Mouse (Mus musculus) right cerebral cortex, adult 18-20 months (tissue): Measurements from ENCODE around the gene Gorasp1.

Experiments
- DNase-seq: peaks from one replicate; pipeline ENCODE4 v3.0.0; 2022; ENCODE audit warnings: mixed read lengths

The Gorasp1 gene

GRCm38 (mm10) chr9:119925120-119925657 is 12.2 kb downstream of the Gorasp1 start:
- no peak for DNase-seq

- no peak for DNase-seq
These were observed 13.9 kb downstream of the Gorasp1 start for GRCm38 (mm10) chr9:119923462-119923861.

DNA sequence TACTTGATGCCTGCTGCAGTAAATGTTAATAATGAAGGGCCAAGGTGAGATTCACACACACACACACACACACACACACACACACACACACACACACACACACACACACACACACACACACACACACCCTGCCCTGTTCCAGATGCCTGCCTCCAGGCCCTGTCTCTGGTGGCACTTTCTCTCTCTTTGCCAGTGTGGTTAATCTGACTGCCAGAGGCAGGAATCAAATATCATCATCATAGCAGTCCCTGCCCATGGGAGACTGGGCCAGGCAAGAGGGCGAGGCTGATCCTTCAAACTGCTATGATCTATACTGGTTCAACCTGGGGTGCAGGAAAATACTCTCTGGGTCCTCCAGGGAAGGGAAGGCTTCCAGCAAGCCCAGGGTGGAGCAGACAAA is 17.5 kb downstream of the Gorasp1 start:
- DNase-seq: no peak

DNA sequence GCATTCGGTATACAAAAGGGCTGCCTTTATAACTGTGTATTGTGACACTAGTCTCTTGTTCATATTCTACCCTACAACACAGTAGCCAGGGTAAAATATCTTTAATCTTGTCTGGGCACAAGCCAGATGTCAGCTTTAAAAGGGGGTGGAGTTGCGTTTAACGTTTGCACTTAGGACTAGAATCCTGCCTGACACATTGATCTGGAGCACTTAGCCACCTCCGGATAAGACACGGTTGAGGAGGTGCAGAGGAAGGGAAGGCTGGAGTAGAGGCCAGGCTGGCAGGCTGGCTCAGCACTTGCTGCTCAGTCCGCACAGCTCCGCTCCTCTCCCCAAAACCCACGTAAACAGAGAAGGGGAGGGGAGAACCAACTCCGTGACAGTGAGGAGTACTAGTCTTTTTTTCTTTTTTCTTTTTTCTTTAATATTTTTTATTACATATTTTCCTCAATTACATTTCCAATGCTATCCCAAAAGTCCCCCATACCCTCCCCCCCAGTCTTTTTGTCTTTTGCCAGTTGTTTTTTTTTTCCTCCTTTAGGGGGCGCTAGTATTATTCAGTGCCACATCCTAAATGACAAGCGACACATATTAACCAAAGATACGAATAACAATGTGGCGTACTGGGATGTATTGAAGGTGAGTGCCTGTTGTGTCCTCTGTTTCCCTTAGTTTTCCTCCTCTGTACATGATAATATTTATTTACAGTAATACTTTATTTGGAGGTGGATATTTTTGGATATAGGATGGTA is 24.1 kb downstream of the Gorasp1 start:
- DNase-seq: no peak

GRCm38 (mm10) chr9:119909931-119910330 is 27.4 kb downstream of the Gorasp1 start:
- peak; percentile 52 for DNase-seq

DNA sequence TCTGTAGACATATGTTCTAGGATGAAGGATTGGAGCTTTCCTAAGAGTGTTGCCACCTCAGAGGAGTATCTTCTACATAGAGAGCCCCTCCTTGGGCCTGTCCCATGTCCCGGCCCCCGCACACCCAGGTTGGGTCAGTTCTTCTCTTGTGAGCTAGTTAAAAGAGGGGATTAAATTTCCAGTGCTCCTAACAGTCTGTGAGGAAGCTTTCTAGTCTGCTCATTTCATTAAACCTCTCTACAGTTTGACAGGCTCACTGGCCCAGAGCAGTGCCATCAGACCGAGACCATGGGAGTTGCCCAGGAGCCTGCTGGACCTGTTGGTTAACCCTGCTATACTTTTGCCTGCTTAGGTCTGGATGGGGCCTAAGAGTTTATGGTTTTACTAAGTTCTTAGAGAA is 28.7 kb downstream of the Gorasp1 start:
- no peak for DNase-seq

- DNase-seq: peak; percentile 51
These were observed 34.8 kb downstream of the Gorasp1 start for GRCm38 (mm10) chr9:119902410-119903151.

GRCm38 (mm10) chr9:119899446-119899845 is 37.9 kb downstream of the Gorasp1 start:
- no peak for DNase-seq

DNA sequence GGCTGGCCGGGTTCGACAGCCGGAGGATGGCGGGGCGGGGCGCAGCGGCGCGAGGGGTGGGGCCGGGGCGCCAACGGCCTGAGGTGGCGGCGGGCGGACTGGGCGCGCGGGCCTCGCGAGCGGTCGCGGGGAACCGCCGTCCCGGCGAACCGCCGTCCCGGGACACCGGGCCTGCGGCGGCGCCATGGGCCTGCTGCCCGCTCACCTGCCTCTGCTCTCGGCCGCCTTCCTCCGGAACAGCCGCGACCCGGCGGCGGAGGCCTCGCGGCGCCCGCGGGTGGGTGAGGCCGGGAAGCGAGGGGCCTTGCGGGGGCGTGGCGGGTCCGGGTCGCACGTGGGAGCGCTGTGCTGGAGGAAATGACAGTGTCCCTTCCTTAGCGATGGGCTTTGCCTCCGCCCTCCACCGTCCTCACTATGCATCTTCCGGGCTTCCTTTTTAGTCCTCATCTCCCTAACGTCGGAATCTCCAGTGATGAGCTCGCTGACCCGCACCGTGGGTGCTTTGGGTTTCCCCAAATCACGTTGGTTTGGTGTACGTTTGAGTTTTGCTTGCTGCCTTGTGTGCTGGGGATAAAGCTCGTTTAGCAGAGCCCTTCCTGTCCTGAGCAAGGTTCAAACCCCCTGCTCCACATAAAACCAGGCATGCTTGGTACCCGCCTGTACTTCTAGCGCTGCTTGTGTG is 42.2 kb downstream of the Gorasp1 start:
- peak; percentile 23 for DNase-seq

DNA sequence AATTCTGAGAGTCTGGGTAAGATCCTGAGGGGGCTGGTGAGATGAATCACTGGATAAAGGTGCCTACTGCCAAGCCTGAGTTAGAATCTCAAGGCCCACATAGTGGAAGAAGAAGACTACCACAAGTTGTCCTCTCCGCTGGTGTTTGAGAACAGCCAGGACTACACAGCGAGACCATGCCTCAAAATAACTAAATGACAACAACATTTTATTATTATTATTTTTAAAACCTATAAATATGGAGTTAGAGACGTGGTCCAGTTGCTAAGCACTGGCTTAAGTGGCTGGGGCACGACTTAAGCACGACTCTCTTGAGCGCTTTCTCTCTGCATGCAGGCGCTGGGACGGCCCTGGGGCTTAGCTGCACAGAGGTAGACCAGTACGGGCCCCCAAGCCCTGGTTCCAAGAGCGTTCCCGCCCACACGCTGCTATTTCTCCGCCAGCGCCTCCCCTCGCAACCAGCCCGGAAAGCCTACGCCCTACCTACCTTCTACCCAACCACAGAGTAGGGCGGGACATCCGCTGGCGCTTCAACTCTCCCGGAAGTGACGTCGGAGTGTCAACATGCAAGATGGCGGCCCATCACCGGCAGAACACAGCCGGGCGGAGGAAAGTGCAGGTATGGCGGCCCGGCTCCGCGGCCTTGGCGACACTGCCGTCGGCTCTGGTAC is 42.9 kb downstream of the Gorasp1 start, which contains the start of gene Wdr48:
TSS of gene Wdr48 (plus strand) at position 540 of the 671 bp plus-strand sequence.
- peak; percentile 97 for DNase-seq

GRCm38 (mm10) chr9:119893881-119894280 is 43.5 kb downstream of the Gorasp1 start:
- DNase-seq: no peak

GRCm38 (mm10) chr9:119890692-119891091 is 46.7 kb downstream of the Gorasp1 start:
- peak; percentile 35 for DNase-seq

DNA sequence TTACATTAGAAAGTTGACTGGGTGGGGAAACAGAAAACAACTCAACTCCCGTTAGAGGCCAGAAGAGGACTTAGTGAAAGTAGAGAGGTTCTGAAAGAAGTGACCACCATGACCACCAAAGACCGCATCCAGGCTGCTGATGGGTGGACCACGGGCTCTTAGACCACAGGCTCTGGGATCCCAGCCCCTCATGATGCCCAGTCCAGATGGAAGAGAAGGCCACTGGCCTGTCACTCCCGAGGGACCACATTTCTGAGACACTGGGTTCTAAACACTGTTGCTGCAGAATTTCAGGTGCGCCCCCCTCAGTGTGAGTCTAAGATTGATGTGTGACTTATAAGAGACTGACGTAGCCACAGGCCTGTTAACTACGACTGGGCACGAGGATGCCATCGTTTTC is 47.9 kb downstream of the Gorasp1 start:
- DNase-seq: no peak

DNA sequence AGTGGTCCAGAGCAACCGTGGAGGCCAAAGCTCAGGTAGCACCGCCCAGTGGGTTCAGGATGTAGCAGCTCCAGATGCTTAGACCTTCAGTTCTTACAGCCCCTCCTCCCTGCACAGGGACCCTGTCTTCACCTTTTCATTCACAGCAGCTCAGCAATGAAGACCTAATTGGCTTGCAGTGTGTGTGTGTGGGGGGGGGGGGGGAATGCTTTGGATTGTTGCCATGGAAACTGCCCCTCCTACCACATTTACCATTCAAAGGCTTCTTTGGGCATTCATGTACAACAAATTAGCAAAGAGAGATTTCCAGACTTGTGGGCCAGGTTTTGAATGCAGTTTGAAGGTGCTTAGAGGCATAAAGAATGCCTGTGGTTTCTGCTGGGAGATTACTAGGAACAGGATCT is 48.5 kb downstream of the Gorasp1 start:
- no peak for DNase-seq

DNA sequence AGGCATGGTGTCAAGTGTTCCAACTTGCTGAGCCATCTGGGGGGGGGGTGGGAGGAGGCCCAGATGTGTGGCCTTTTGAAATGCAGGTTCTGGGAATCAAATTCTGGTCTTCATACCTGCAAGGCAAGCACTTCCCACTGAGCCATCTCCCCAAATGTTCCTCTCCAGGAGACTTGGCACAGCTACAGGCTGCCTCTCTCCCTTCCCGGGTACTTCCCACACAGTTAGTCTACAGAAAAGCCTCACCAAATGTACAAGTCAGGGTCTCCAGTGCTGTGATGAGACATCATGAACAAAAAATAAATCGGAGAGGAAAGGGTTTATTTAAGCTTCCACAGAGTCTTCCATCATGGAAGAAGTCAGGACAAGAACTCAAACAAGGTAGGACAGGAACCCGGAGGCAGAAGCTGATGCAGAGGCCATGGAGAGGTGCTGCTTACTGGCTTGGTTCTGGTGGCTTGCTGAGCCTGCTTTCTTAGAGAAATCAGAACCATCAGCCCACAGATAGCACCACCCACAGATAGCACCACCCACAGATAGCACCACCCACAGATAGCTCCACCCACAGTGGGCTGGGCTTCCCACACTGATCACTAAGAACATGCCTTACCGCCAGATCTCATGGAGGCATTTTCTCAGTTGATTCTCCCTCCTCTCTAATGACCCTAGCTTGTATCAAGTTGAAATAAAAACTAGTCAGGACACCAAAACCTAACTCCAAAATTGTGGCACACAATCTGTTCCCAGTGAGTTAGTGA is 50.0 kb downstream of the Gorasp1 start:
- DNase-seq: no peak
